Mouse (Mus musculus) liver, postnatal 0 days (tissue): ENCODE results near the gene Rasgrp2.

Source experiments
- CTCF ChIP-seq: sonication (generic); IDR thresholded peaks from 2 replicates; pipeline ENCODE4 v1.5.1; 2016; ENCODE audit warnings: antibody characterized with exemption, low read depth
- EP300 ChIP-seq: IDR thresholded peaks from 2 replicates; pipeline ENCODE4 v1.6.1; 2016; ENCODE audit warnings: antibody characterized with exemption, low read depth, mild to moderate bottlenecking

DNA sequence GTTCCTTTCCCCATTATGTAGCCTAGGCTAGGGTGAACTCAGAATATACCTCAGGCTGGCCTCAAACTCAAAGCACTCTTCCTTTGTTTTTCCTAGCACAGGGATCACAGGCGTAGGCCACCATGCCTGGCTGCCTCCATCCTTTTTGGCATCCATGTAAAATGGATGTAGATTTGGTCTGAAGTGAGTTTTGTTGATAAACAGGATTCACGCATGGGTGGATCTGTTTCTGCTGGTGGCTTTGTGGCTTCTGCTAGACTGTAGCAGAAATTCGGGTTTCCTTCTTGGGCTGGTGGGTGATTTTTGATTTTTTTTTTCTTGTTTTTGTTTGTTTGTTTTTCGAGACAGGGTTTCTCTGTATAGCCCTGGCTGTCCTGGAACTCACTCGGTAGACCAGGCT is 10.8 kb downstream of the Rasgrp2 start:
- TF ChIP-seq CTCF: no peak
- no peak for TF ChIP-seq EP300
